Mouse (Mus musculus) megakaryocyte, embryonic 14.5 days (primary cell): ENCODE data around the gene Eepd1.

Experiments
- FLI1 ChIP-seq: IDR thresholded peaks from 2 replicates; pipeline ENCODE4 v1.6.1; 2012; ENCODE audit warnings: low read length, inconsistent platforms, mixed read lengths
- GATA1 ChIP-seq: IDR thresholded peaks from 3 replicates; pipeline ENCODE4 v1.6.1; 2012; ENCODE audit warnings: mixed read lengths, low read length, inconsistent platforms, borderline replicate concordance

DNA sequence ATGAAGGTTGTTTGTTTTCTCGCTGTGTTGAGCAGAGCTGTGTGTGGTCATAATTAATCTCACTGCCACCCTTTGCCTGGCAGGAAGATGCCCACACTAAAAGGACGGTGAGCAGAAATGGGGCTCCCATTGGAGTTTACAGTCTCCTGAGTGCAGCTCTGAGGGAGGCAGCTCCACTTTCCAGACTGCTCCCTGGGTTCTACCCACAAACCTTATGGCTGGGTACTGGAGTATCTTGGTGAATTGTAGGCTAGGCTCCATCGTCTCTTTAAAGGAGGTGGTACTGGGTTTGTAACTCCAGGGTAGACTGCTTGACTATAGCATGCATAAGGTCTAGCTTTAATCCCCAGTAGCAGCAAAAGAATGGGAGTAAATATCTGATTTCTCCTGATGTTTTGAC is 74.7 kb downstream of the Eepd1 start:
- TF ChIP-seq GATA1 (no peak), FLI1 (no peak)
